Mouse (Mus musculus): ENCODE measurements around the gene Nsun7. TPM values are rescaled to one million over a fixed set of nuclear protein-coding genes. Genes with fewer than 3 reads are reported as not detected.
A peak's percentile ranks its signal among the peaks of the same experiment; 100 is the strongest.

Nsun7 gene
- polyA plus RNA-seq (2014; fragmentation: Nextera tagmentation; extraction: Ambion mirVana), result not detected in 2 replicates

GRCm38 (mm10) chr5:66259756-66260448 lies at the start of gene Nsun7:
Gene Nsun7, plus strand, starts transcription at chr5:66259897.
- H3K36me3 ChIP-seq (ENCODE audit: control insufficient read depth, insufficient read depth, low read length), result no peaks in the 10 kb centered on the region
- H3K27ac ChIP-seq (ENCODE audit: low read depth, low read length), result no peak within 1 kb of the TSS
- peak within 1 kb of the TSS; percentile 53 for H3K4me3 ChIP-seq (ENCODE audit: low read depth, low read length)
- no peaks in the 10 kb centered on the region for H3K9me3 ChIP-seq (ENCODE audit: control insufficient read depth, low read length)
- peaks cover 18% of the 10 kb centered on the region for H3K27me3 ChIP-seq (replicated peaks; ENCODE audit: control insufficient read depth, insufficient read depth, low read length)
- WGBS, result 2% methylated on average over 44 of the region's 44 CpGs
- H3K4me1 ChIP-seq (replicated peaks; ENCODE audit: control insufficient read depth, insufficient read depth, low read length), result no peaks in the 10 kb centered on the region; the same call in 1 of the 2 replicates
- H3K9ac ChIP-seq (ENCODE audit: low read depth, low read length), result no peak within 1 kb of the TSS
- peak; percentile 60 for DNase-seq (ENCODE audit: low spot score)
- H3K4me2 ChIP-seq, result peak within 1 kb of the TSS; percentile 76
- no peak for ATAC-seq (replicated peaks; ENCODE audit: low FRiP score)

- 55% methylated on average over 7 of the region's 7 CpGs for WGBS
Measured at GRCm38 (mm10) chr5:66214395-66214935, 45.2 kb upstream of the Nsun7 start.

GRCm38 (mm10) chr5:66215569-66216277 lies 44.0 kb upstream of the Nsun7 start:
- Histone ChIP-seq H3K36me3 (ENCODE audit: control insufficient read depth, insufficient read depth, low read length) (no peaks in the 10 kb centered on the region), H3K4me2 (peak overlapping the region; percentile 5; the same call in 1 of the 2 replicates), H3K4me1 (replicated peaks; ENCODE audit: control insufficient read depth, insufficient read depth, low read length) (no peaks in the 10 kb centered on the region), H3K9ac (ENCODE audit: low read depth, low read length) (no peak overlapping the region), H3K27ac (ENCODE audit: low read depth, low read length) (no peak overlapping the region), H3K27me3 (replicated peaks; ENCODE audit: control insufficient read depth, insufficient read depth, low read length) (no peaks in the 10 kb centered on the region), H3K9me3 (ENCODE audit: control insufficient read depth, low read length) (no peaks in the 10 kb centered on the region), H3K4me3 (ENCODE audit: low read depth, low read length) (no peak overlapping the region)
- DNase-seq (ENCODE audit: low spot score) (no peak), ATAC-seq (replicated peaks; ENCODE audit: low FRiP score) (peak; percentile 86)
- WGBS, result 45% methylated on average over 10 of the region's 10 CpGs

More at GRCm38 (mm10) chr5:66214395-66214935, 45.2 kb upstream of the Nsun7 start:
- Histone ChIP-seq H3K9me3 (ENCODE audit: control insufficient read depth, low read length) (no peaks in the 10 kb centered on the region), H3K27ac (ENCODE audit: low read depth, low read length) (no peak overlapping the region), H3K36me3 (ENCODE audit: control insufficient read depth, insufficient read depth, low read length) (no peaks in the 10 kb centered on the region), H3K4me1 (replicated peaks; ENCODE audit: control insufficient read depth, insufficient read depth, low read length) (no peaks in the 10 kb centered on the region), H3K27me3 (replicated peaks; ENCODE audit: control insufficient read depth, insufficient read depth, low read length) (no peaks in the 10 kb centered on the region), H3K4me2 (no peak overlapping the region), H3K4me3 (ENCODE audit: low read depth, low read length) (no peak overlapping the region), H3K9ac (ENCODE audit: low read depth, low read length) (no peak overlapping the region)
- ATAC-seq (replicated peaks; ENCODE audit: low FRiP score) (no peak), DNase-seq (ENCODE audit: low spot score) (no peak)

GRCm38 (mm10) chr5:66219692-66220091 lies 40.0 kb upstream of the Nsun7 start:
- DNase-seq (ENCODE audit: low spot score) (no peak), ATAC-seq (replicated peaks; ENCODE audit: low FRiP score) (no peak)
- H3K9ac ChIP-seq (ENCODE audit: low read depth, low read length), result no peak overlapping the region
- no peak overlapping the region for H3K27ac ChIP-seq (ENCODE audit: low read depth, low read length)
- H3K27me3 ChIP-seq (replicated peaks; ENCODE audit: control insufficient read depth, insufficient read depth, low read length), result no peaks in the 10 kb centered on the region
- H3K36me3 ChIP-seq (ENCODE audit: control insufficient read depth, insufficient read depth, low read length), result no peaks in the 10 kb centered on the region
- H3K4me2 ChIP-seq, result no peak overlapping the region
- no peak overlapping the region for H3K4me3 ChIP-seq (ENCODE audit: low read depth, low read length)
- no peaks in the 10 kb centered on the region for H3K4me1 ChIP-seq (replicated peaks; ENCODE audit: control insufficient read depth, insufficient read depth, low read length)
- 76% methylated on average over 6 of the region's 6 CpGs for WGBS
- H3K9me3 ChIP-seq (ENCODE audit: control insufficient read depth, low read length), result no peaks in the 10 kb centered on the region

- no peak for ATAC-seq (replicated peaks; ENCODE audit: low FRiP score)
Measured at GRCm38 (mm10) chr5:66220620-66221019, 39.1 kb upstream of the Nsun7 start.

GRCm38 (mm10) chr5:66222916-66223315 lies 36.8 kb upstream of the Nsun7 start:
- 89% methylated on average over 15 of the region's 15 CpGs for WGBS
- Histone ChIP-seq H3K36me3 (ENCODE audit: control insufficient read depth, insufficient read depth, low read length) (no peaks in the 10 kb centered on the region), H3K4me2 (no peak overlapping the region), H3K4me3 (ENCODE audit: low read depth, low read length) (no peak overlapping the region), H3K9ac (ENCODE audit: low read depth, low read length) (no peak overlapping the region), H3K9me3 (ENCODE audit: control insufficient read depth, low read length) (no peaks in the 10 kb centered on the region), H3K27ac (ENCODE audit: low read depth, low read length) (no peak overlapping the region), H3K27me3 (replicated peaks; ENCODE audit: control insufficient read depth, insufficient read depth, low read length) (no peaks in the 10 kb centered on the region), H3K4me1 (replicated peaks; ENCODE audit: control insufficient read depth, insufficient read depth, low read length) (no peaks in the 10 kb centered on the region)
- DNase-seq (ENCODE audit: low spot score) (no peak), ATAC-seq (replicated peaks; ENCODE audit: low FRiP score) (no peak)

More at GRCm38 (mm10) chr5:66220620-66221019, 39.1 kb upstream of the Nsun7 start:
- Histone ChIP-seq H3K27ac (ENCODE audit: low read depth, low read length) (no peak overlapping the region), H3K4me2 (no peak overlapping the region), H3K4me3 (ENCODE audit: low read depth, low read length) (no peak overlapping the region), H3K9ac (ENCODE audit: low read depth, low read length) (no peak overlapping the region), H3K27me3 (replicated peaks; ENCODE audit: control insufficient read depth, insufficient read depth, low read length) (no peaks in the 10 kb centered on the region), H3K4me1 (replicated peaks; ENCODE audit: control insufficient read depth, insufficient read depth, low read length) (no peaks in the 10 kb centered on the region), H3K9me3 (ENCODE audit: control insufficient read depth, low read length) (no peaks in the 10 kb centered on the region), H3K36me3 (ENCODE audit: control insufficient read depth, insufficient read depth, low read length) (no peaks in the 10 kb centered on the region)
- 71% methylated on average over 9 of the region's 9 CpGs for WGBS
- DNase-seq (ENCODE audit: low spot score), result no peak

- Histone ChIP-seq H3K9me3 (ENCODE audit: control insufficient read depth, low read length) (no peaks in the 10 kb centered on the region), H3K36me3 (ENCODE audit: control insufficient read depth, insufficient read depth, low read length) (no peaks in the 10 kb centered on the region), H3K27me3 (replicated peaks; ENCODE audit: control insufficient read depth, insufficient read depth, low read length) (no peaks in the 10 kb centered on the region), H3K27ac (ENCODE audit: low read depth, low read length) (no peak overlapping the region), H3K4me2 (no peak overlapping the region), H3K4me1 (replicated peaks; ENCODE audit: control insufficient read depth, insufficient read depth, low read length) (no peaks in the 10 kb centered on the region), H3K4me3 (ENCODE audit: low read depth, low read length) (no peak overlapping the region), H3K9ac (ENCODE audit: low read depth, low read length) (no peak overlapping the region)
- ATAC-seq (replicated peaks; ENCODE audit: low FRiP score) (no peak), DNase-seq (ENCODE audit: low spot score) (no peak)
- 86% methylated on average over 7 of the region's 7 CpGs for WGBS
Measured at GRCm38 (mm10) chr5:66226526-66226925, 33.2 kb upstream of the Nsun7 start.

GRCm38 (mm10) chr5:66231660-66232269 lies 27.9 kb upstream of the Nsun7 start:
- Histone ChIP-seq H3K27me3 (replicated peaks; ENCODE audit: control insufficient read depth, insufficient read depth, low read length) (no peaks in the 10 kb centered on the region), H3K4me3 (ENCODE audit: low read depth, low read length) (no peak overlapping the region), H3K9me3 (ENCODE audit: control insufficient read depth, low read length) (no peaks in the 10 kb centered on the region), H3K9ac (ENCODE audit: low read depth, low read length) (no peak overlapping the region), H3K4me1 (replicated peaks; ENCODE audit: control insufficient read depth, insufficient read depth, low read length) (no peaks in the 10 kb centered on the region), H3K27ac (ENCODE audit: low read depth, low read length) (no peak overlapping the region), H3K4me2 (no peak overlapping the region), H3K36me3 (ENCODE audit: control insufficient read depth, insufficient read depth, low read length) (no peaks in the 10 kb centered on the region)
- WGBS, result 87% methylated on average over 8 of the region's 8 CpGs
- DNase-seq (ENCODE audit: low spot score), result no peak
- ATAC-seq (replicated peaks; ENCODE audit: low FRiP score), result no peak
